Mouse (Mus musculus) lung, postnatal 0 days (tissue): Measurements from ENCODE around the gene Hist1h3g.

Experiments
- CTCF ChIP-seq: IDR thresholded peaks from 2 replicates; pipeline ENCODE4 v1.5.1; 2016; ENCODE audit warnings: antibody characterized with exemption, mild to moderate bottlenecking
- EP300 ChIP-seq: IDR thresholded peaks from 2 replicates; pipeline ENCODE4 v1.6.1; 2016; ENCODE audit warnings: antibody characterized with exemption, mild to moderate bottlenecking, control low read depth

DNA sequence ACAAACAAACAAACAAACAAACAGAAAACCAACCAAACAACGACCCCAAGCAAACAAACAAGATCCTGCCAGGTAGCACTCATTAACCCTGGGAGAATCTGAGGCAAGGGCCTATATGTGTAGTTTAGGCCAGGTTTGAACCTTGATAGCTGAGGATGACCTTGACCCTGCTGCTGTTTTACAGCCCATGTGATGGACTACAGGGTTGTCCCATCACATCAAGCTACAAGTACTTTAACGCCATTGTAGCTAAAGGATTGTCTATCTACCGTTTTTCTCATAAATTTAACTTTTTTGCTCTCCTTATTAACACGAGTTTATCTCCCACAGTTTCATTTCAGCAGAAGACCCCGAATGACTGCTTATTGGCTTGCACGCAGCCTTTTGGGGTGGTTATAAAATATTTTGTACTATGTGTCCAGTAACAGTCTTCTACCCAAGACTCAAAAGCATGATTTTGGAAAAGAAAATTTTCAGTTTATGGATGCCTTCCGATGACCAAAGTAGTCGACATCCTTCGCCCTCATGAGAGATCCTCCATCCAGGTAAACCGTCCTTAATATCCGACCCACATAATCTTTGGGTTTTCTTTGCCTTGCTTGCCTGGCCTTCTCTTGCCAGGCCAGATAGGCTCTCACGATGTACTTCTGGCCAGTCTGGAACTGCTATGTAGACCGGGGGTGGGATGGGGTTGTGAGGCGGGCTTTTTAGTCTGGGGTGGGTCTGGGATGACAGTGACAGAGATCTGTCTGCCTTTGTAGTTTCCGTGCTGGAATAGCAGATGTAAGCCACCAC is 19.2 kb upstream of the Hist1h3g start:
- TF ChIP-seq CTCF (no peak), EP300 (no peak)
